Mouse (Mus musculus) regulatory T cell (primary cell): ENCODE results near the gene Slc46a1.

Experiments
- in situ Hi-C: fragments of 300-600 bp; cut with MboI, MseI; formaldehyde crosslinking; loops from one replicate; pipeline ENCODE4 v1.15.1; 2025; ENCODE audit warnings: high pct_unique_total_duplicates

Slc46a1 gene

DNA sequence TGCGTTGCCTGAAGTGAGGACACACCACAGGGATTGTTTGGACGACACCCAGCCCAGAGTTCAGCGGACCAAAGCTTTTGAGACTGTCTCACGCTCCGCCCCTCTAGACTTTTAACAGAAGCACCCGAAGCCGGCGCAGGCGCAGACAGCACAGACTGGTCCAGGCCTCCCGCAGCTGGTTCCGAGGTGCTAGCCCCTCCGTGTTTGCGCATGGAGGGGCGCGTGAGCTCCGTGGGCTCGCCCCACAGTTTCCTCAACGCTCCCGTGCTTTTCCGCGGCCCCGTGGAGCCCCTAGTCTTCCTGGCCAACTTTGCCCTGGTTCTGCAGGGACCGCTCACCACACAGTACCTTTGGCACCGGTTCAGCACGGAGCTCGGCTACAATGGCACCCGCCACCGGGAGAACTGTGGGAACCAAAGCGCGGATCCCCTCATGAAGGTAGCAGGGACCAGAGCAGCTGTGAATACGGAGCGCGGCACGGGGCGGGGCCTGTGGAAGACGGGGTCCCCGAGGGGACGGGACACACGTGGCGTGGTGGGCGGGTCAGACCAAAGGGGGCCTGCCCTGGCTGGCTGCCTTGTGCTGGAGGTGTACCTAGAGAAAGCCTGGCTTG lies at the start of gene Slc46a1:
Gene Slc46a1 (plus strand): TSS at position 130 of the 613 bp plus-strand sequence.
- in situ Hi-C loops = no loop called here

DNA sequence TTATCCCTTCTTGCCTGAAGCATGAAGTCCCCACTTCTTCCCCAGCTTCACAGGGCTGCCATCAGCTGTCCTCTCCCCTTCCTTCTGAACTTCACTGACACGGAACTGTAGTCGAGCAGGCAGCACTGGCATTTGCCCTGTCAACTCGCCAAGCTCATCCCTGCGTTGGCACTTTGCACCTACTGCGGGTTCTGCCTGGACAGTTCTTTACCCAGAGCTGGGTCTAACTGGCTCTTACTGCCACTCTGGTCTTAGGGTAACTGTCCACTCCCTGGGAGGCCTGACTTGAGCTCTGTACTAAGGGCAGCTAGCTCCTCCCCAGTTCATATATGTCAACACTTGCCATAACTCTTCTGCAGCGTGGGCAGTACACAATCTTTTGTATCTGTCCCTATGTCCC lies 48.6 kb upstream of the Slc46a1 start:
- in situ Hi-C loops = no loop called here

DNA sequence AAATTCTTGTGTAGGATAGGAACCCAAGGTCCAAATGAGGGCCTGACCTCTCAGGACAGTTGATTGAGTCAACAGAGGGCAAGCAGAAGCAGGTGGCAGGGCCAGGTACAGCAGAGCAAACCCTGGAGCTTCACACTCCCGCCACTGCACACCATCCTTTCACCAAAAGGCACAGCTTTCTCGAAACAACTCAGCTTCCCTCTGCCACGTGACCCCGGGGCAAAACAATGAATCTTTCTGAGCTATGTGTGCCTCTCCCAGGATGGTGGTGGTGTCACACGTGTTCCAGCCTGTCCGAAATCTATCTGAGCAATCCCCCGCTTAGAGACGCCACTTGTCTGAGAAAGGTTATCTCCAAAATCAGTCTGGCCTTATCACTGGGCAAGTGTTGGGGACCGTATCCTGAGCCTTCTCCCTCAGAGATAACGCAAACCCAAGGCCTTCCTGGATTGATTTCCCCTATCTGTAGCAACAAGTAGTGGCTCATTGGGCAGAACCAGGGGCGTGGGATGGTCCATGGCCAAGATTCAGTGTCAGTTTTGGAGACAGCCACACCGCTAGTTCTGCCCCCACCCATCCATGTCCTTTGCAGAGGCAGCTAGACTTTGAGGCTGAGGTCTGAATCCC lies 45.1 kb upstream of the Slc46a1 start:
- in situ Hi-C loops = no loop called here

GRCm38 (mm10) chr11:78421201-78422009 lies 44.1 kb upstream of the Slc46a1 start:
- in situ Hi-C loops = no loop called here

GRCm38 (mm10) chr11:78422055-78422819 lies 43.3 kb upstream of the Slc46a1 start, which contains the start of gene Slc13a2:
Slc13a2 (minus strand) TSS chr11:78422217.
- in situ Hi-C loops = no loop called here

DNA sequence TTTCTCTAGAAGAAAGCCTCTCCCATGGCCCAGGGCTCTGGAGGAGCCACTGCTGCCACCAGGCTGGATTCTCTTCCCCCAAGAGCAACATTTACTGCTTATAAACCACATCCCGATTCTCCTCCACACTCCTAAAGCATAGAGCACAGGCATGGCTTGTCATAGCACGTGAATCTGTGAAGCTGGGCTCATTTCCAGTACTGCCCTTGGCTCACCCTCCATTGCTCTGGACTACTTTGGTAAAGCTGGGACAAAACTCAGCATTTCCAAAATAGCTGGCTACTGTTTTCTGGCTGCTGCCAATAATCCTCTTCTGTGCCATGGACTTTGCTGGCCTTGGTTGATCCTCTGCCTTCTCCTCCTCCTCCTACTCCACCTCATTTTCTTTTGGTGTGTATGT lies 41.1 kb upstream of the Slc46a1 start:
- in situ Hi-C loops = no loop called here

GRCm38 (mm10) chr11:78425572-78425971 lies 39.9 kb upstream of the Slc46a1 start:
- in situ Hi-C loops = no loop called here

DNA sequence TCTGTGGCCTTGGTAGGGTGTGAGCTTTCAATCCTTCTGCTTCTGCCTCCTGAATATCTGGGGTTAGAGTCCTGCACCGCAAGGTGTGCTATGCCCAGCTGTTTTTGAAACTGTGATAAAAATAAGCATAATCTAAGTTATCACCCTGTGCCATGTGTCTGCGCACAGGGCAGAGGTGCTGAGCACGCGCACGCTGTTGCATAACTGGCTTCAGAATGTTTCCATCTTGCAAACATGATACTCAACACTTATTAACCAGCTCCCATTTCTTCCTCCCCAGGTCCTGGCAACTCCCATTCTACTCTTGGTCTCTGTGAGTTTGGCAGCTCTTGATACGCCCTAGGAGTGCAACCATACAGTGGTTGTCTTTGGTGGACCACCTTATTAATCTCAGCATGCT lies 37.8 kb upstream of the Slc46a1 start:
- in situ Hi-C loops = no loop called here

- in situ Hi-C loops = no loop called here
Measured at GRCm38 (mm10) chr11:78428309-78428708, 37.2 kb upstream of the Slc46a1 start.

GRCm38 (mm10) chr11:78430195-78430878 lies 35.2 kb upstream of the Slc46a1 start:
- in situ Hi-C loops = loop anchor here (5.0 kb wide), 1 partner anchor 63 kb away; no protein-coding TSS in a partner anchor

- in situ Hi-C loops = loop anchor here (5.0 kb wide), 1 partner anchor 64 kb away; no protein-coding TSS in a partner anchor
Measured at GRCm38 (mm10) chr11:78431176-78431575, 34.3 kb upstream of the Slc46a1 start.

DNA sequence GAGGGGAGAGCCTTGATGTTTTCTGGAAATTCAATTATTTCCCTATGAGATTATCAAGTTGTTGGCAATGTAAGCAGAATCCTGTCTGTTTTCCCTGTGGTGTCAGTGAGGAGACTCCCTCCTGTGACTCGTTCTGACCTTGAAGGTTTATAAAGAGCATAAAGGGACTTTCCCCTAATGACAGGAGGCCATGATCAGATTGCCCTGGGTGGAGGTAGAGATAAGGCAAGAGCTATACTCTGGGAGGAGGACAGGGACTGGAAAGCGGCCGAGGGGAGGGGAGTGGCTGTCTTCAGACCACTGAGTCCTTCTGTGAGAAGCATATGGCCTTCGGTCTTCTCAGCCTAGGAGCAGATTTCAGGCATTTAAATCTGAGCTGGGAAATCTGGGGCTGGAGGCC lies 31.4 kb upstream of the Slc46a1 start:
- in situ Hi-C loops = loop anchor here (5.0 kb wide), 1 partner anchor 67 kb away; no protein-coding TSS in a partner anchor

GRCm38 (mm10) chr11:78435776-78436349 lies 29.6 kb upstream of the Slc46a1 start:
- in situ Hi-C loops = no loop called here

DNA sequence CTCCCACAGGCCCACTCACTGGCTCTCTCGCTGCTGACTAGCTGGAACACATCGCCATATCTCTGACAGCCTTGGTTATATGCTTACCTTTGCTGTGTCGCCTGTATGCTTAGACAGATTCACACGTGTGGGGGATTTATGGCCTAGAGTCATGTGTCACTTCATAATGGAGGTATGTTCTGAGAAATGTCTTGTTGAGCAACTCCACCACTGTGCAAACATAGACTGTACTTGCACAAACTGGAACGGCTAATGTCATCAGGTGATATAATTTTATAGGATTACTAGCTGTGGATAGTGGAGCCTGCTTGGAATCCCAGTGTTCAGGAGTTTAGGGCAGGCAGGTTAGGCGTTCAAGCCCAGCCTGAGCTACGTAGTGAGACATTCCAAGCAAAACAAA lies 28.3 kb upstream of the Slc46a1 start:
- in situ Hi-C loops = no loop called here

GRCm38 (mm10) chr11:78438399-78438930 lies 27.0 kb upstream of the Slc46a1 start:
- in situ Hi-C loops = no loop called here

- in situ Hi-C loops = loop anchor here (10.0 kb wide), 1 partner anchor 722 kb away; no protein-coding TSS in a partner anchor
Measured at GRCm38 (mm10) chr11:78443115-78443514, 22.4 kb upstream of the Slc46a1 start.

- in situ Hi-C loops = loop anchor here (10.0 kb wide), 1 partner anchor 718 kb away; no protein-coding TSS in a partner anchor
Measured at GRCm38 (mm10) chr11:78447168-78447567, 18.3 kb upstream of the Slc46a1 start.

GRCm38 (mm10) chr11:78448242-78448641 lies 17.3 kb upstream of the Slc46a1 start:
- in situ Hi-C loops = loop anchor here (10.0 kb wide), 1 partner anchor 717 kb away; no protein-coding TSS in a partner anchor

- in situ Hi-C loops = no loop called here
Measured at GRCm38 (mm10) chr11:78450337-78450736, 15.2 kb upstream of the Slc46a1 start.

DNA sequence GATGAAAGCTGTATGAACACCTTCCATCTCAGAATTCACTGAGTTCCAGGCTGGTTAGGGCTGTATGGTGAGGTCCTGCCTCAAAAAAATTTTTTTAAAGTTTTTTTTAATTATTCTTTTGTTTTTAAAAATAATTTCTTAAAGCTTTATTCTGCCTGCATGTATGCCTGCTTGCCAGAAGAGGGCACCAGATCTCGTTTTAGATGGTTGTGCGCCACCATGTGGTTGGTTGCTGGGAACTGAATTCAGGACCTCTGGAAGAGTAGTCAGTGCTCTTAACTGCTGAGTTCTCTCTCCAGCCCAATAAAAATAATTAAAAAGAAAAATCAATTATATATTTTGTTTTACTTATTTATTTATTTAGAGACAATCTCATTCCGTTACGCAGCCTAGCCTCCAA lies 11.8 kb upstream of the Slc46a1 start:
- in situ Hi-C loops = no loop called here
